Mouse (Mus musculus) v-Abl transformed pro-B cells (cell line): Measurements from ENCODE around the gene 1700021F05Rik.

ENCODE experiments used
- in situ Hi-C, 2 experiments: fragments of 400-800 bp; cut with MboI; formaldehyde crosslinking; loops; one replicate each; pipeline ENCODE4 v1.15.1; 2025; ENCODE audit not compliant: unreplicated experiment in 2 of 2

1700021F05Rik gene

DNA sequence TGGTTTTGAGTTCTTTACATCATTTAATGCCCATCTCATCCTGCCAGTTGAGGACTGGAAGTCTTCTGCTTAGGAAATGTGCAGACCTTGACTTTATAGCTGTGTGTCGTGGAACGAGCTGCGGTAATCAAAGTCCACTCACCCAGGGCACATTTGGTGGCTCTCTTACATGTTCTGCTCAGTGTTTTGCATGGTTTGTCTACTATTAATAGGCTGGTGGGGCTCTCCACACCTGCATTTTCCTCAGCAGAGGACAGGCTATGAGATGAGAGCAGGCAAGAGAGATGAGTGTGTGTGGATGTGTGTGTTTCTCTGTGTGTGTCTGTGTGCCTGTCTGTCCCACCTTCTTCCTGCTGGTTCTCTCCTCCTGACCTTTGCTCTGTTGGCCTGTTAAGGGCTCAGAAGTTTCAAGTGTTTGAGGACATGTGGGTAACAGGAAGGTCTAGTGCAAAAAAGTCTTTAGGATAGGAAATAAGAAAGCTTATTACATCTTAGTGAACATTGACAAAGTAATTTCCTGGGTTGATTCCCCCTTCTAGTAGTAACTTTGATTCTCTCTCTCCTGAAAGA lies 53.3 kb downstream of the 1700021F05Rik start:
- in situ Hi-C loops, result no loop called here

DNA sequence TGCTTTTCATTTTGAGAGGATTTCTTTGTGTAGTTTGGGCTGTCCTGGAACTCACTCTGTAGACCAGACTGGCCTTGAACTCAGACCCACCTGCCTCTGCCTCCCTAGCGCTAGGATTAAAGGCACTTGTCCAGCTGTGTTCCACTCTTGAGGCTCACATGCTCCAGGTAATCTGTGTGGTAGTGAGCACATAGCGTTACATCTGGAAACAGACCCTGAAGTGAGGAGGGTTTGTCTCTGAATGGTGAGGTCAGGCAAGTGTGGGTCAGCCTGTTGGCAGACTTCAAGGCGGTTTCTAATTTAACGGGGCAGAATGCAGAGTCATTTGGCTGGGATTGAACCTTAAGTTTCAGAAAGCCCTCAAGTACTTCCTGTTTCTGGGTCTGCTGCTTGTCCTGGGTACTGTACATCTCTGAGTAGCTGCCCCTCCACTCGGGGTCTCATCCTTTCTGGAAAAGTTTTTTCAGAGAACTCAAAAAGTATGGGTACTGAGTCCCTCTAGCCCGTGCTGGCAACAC lies 55.0 kb downstream of the 1700021F05Rik start:
- in situ Hi-C loops, result no loop called here

DNA sequence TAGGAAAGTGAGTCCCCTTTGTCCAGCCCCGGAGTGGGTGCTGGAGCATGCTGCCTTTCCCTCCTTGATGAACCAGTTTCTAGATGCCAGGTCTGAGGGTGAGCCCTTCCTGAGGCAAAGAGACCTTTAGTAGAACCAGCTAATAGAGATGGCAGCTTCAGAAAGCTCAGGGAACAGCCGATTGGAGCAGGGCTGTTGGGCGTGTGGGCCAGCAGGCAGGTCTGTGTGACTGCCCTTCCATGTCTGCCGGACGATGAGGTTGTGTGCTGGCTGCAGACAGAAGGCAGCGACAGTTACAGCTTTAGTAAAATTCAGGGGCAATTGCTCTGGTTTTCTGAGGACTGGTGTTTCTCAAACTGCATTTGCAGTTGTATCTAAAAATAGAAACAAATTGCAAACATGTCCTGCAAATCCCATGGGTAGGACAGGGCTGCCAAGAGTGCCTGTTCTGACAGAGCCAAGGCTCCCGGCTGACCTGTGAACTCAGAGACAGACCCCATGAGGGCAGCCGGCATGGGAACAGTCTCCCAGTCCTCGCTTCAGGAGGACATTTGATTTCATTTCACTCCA lies 57.3 kb downstream of the 1700021F05Rik start:
- in situ Hi-C loops, result loop anchor here in 1 of 2 experiments (5.0 kb wide), 2 partner anchors 344 to 584 kb away; no protein-coding TSS in a partner anchor

DNA sequence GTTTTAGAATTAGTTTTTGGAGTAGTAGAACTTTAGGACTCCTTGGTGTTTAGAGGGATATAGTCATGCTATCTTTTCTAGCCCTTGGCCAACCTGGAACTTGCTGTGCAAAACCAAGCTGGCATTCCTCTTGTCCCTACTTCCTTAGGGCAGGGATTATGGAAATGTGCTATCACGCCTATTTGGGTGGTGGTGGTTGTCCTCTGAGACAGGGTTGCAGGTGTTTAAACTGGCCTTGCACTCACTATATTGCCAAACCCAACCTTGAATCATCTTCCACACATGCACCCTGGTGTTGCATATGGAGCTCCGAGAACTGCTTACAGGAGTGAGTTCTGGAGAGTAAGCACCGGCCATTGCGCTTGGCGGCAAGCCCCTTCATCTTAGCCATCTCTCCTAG lies 58.8 kb downstream of the 1700021F05Rik start:
- in situ Hi-C loops, result loop anchor here in 1 of 2 experiments (5.0 kb wide), 2 partner anchors 345 to 585 kb away; no protein-coding TSS in a partner anchor

DNA sequence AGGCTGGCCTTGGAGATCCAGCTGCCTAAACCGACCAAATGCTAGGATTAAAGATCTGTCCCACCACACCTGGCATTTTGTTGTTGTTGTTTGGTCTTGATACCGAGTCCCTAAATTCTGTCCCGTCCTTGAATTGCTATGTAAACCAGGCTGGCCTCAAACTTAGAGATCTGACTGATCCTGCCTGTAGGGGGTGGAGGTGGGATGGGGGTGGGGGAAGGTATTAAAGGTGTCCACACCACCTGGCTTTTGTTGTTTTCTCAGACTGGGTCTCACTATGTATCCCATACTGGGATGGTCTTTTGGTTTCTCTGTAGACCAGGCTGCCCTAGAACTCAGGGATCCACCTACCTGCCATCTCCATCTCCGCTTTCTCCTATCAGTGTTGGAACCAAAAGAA lies 59.6 kb downstream of the 1700021F05Rik start:
- in situ Hi-C loops, result loop anchor here in 1 of 2 experiments (5.0 kb wide), 2 partner anchors 346 to 586 kb away; no protein-coding TSS in a partner anchor

DNA sequence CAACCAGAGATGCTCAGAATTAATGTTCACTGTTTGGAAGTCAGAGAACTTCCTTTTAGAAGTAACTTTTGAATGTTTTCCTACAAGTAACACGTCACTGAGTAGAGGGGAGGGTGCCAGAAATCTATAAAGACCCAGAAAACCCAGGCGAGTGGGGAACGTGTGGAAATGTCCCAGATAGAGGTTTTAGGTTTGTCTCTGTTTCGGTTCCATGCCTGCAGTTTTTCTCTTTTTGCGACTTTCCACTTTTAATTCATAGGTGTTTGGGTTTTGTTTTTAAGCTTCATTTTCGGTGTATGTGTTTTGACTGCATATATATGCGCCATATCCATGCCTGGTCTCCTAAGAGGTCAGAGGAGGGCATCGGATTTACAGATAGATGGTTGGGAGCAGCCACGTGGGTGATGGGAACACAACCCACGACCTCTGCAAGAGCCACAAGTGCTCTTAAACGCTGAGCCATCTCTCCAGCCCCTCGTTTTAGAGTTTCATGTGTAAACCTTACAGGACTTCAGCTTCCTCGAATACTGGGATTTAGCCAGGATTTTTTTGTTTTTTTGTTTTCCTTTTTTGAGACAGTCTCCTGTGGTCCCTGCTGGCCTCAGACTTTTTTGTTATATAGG lies 60.5 kb downstream of the 1700021F05Rik start:
- in situ Hi-C loops, result loop anchor here in 1 of 2 experiments (5.0 kb wide), 2 partner anchors 347 to 587 kb away; no protein-coding TSS in a partner anchor

DNA sequence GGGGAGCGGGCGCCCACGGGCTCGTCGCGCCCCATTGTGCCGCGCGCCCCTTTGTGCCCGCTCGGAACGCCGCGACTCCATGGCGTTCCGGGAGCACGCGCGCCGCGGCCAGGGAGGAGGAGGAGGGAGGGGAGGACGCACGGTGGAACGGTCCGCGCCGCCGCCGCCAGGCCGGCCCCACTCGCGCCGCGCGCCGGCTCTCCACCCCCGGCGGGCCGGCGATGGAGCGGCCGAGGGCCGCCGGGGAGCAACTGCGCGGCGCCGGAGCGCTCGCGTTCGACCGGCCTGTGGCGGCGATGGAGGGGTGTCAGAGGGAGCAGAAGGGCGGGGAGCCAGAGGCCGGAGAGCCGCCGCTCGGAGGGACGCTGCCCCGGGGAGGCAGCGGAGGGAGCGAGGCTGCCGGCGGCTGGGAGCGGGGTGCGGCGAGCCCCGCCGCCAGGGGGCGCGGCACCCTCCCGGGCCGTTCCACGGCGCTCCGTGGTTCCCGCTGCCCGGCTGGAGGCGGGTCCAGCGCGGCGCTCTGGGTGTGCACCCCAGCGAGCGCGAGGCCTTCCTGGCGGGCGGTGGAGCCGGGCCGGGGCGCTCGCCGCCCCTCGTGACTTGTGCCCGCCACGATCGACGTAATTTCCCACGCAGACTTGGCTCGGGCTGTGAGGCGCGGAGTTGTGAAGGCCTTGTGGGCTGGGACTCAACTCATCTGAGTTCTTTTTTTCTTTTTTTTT lies 61.2 kb downstream of the 1700021F05Rik start:
- in situ Hi-C loops, result loop anchor here in 1 of 2 experiments (5.0 kb wide), 2 partner anchors 348 to 588 kb away; no protein-coding TSS in a partner anchor

DNA sequence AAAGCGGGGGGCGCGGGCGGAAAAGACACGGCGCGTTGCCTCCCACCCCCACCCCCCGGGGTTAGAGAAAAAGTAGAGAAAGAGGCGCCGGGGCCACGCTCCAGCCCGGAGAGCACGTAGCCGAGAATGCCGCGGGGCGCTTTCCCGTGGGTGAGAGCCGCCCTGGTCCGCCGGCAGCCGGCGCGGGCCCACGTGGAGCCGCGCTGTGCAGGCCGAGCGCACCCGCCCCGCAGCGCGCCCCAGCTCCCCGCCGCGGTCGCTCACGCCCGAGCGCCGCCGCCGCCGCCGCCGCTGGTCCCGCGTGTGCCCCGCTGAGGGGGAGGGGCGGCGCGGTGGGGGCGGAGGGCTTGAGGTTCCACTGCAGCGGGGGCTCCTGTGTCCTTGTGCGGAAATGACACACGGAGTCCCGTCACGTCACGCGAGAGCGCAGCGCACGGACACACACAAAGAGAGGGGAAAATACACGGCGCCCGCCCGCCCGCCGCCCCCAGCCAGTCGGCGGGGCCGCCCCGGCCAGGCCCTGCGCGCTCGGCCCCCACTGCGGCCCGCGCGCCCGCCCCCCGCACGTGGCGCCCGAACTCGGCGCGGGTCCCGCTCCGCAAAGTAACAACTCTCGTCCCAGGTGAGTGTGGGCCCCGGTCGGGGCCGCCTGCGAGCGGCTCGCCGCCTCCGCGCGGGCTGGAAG lies 61.9 kb downstream of the 1700021F05Rik start, which contains the start of gene Bend3:
Gene Bend3 (plus strand): TSS at position 81 of the 685 bp plus-strand sequence.
- in situ Hi-C loops, result no loop called here

DNA sequence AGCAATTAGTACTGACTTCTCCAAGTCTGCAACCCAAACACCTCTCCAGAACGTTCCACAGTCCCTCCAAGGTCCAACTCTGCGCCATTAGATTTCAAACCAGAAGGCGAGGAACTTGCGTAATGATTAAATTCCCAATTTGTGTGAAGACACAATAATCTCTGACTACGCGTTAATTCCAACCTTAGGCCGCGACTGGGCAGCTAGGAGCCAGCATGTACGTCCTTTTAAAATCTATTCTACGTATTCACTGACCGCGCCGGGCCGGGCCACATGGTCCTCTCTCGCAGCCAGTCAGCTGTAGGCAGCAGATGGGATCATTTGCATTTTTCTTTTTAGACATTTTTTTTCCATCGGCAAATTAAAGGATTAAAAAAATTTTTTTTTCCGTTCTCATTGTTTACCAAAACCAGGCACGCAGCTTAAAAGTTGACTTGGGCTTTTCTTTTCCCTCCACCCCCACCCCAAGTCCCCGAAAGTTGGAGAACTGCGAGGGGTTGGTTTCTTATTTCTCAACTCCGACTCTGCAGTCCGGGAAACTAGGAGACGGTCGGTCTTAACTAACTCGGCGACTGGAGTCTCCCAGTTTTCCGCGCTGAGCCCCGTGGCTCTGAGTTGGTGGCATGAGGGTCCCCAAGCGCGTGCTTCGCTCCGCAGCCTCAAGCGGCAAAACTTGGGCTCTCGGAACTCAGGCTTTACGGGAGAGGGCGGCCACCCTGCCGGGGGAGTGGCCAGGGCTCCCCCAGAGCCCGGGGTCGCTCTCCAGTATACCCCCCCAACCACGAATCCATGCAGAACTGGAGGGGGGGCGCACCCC lies 62.7 kb downstream of the 1700021F05Rik start:
- in situ Hi-C loops, result no loop called here

DNA sequence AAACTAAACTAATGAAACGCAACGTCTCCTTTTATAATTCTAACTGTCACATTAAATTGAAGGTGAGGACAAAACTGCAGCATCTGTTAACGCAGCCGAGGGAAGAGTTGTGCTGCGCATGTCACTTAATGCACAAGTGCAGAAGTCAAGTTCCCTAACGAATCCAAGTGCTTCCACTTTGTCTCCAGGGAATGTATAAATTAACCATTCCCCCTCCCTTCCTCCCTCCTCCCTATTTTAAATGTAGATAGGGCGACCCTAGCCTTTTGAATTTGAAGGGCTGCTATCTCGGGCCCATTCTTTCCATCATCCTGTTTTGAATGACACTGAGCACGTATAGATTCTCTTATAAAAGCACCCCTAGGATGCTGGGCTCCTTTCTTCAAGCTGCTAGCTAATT lies 63.3 kb downstream of the 1700021F05Rik start:
- in situ Hi-C loops, result no loop called here

DNA sequence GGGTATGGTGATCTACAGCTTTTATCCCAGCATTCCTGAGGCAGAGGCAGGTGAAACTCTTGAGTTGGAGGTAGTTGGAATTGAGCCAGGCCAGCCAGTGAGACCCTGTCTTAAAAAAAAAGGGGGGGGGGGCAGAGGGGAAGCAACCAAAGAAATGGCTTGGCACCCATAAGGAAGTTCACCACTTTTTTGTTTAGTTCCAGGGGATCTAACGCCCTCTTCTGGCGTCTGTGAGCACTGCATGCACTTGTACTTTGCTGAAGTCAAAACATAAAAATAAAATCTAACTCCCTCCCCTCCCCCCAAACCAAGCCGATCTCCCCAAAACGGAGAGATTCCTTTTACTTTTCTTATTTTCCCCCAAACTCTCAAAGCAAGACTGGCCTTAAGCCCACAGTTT lies 65.4 kb downstream of the 1700021F05Rik start:
- in situ Hi-C loops, result no loop called here
